Mouse (Mus musculus) embryonic facial prominence, embryonic 12.5 days (tissue): ENCODE data around the gene Mycbpap. TPM values are rescaled to one million over a fixed set of nuclear protein-coding genes. Genes with fewer than 3 reads are reported as not detected.
A peak's percentile ranks its signal among the peaks of the same experiment; 100 is the strongest.

Experiments
- ATAC-seq: fragments of 200-750 bp; cut with Nextera tagmentation; 2 replicates; pipeline ENCODE4 v1.8.0; 2017; ENCODE audit not compliant: insufficient number of reproducible peaks, insufficient read depth, low FRiP score, low TSS enrichment
- H3K27ac ChIP-seq: fragments of 300-500 bp; sonication (generic); 2 replicates; pipeline ENCODE4 v1.5.1; 2016; ENCODE audit warnings: mild to moderate bottlenecking
- H3K27me3 ChIP-seq: fragments of 300-500 bp; sonication (generic); 2 replicates; pipeline ENCODE4 v1.6.1; 2016; ENCODE audit warnings: mild to moderate bottlenecking, moderate library complexity
- H3K36me3 ChIP-seq: fragments of 300-500 bp; sonication (generic); 2 replicates; pipeline ENCODE4 v1.6.1; 2016; ENCODE audit warnings: mild to moderate bottlenecking
- H3K4me1 ChIP-seq: fragments of 300-500 bp; sonication (generic); 2 replicates; pipeline ENCODE4 v1.6.1; 2016
- H3K4me2 ChIP-seq: fragments of 300-500 bp; sonication (generic); replicated peaks from 2 replicates; pipeline ENCODE4 v1.6.1; 2016; ENCODE audit warnings: mild to moderate bottlenecking, moderate library complexity
- H3K4me3 ChIP-seq: fragments of 300-500 bp; sonication (generic); 2 replicates; pipeline ENCODE4 v1.5.1; 2016; ENCODE audit warnings: mild to moderate bottlenecking
- H3K9ac ChIP-seq: fragments of 300-500 bp; sonication (generic); 2 replicates; pipeline ENCODE4 v1.6.1; 2016; ENCODE audit warnings: mild to moderate bottlenecking, moderate library complexity
- H3K9me3 ChIP-seq: fragments of 300-500 bp; sonication (generic); 2 replicates; pipeline ENCODE4 v1.6.1; 2016; ENCODE audit warnings: mild to moderate bottlenecking, moderate library complexity
- WGBS: fragments of 180-500 bp; shearing (Covaris S2); methylation state at CpG from one replicate; pipeline ENCODE4 v1.1.7; 2016; 5-methylcytosine and 5-hydroxymethylcytosine counted together
- polyA plus RNA-seq: library from polyadenylated mRNA; unstranded; fragments of >200 nt; fragmentation: Nextera tagmentation; extraction: Ambion mirVana; gene quantifications from 2 replicates; pipeline ENCODE4 v1.2.1, GENCODE M21; 2016

Gene Mycbpap
- polyA plus RNA-seq, 1 experiment from 2014 or later, result 3.7 TPM

- Histone ChIP-seq H3K27ac (peak within 1 kb of the TSS; percentile 87), H3K4me3 (peak within 1 kb of the TSS; percentile 62), H3K27me3 (no peaks in the 10 kb centered on the region), H3K9ac (peak within 1 kb of the TSS; percentile 61), H3K4me1 (peaks cover 17% of the 10 kb centered on the region; the same call in 1 of the 2 replicates), H3K9me3 (0 out of 2 replicates have a peak, but pooled peaks cover 4% of the 10 kb centered on the region), H3K36me3 (no peaks in the 10 kb centered on the region), H3K4me2 (peak within 1 kb of the TSS; percentile 92)
- 4% methylated on average over 49 of the region's 49 CpGs for WGBS
- ATAC-seq, result peak; percentile 73
Measured at GRCm38 (mm10) chr11:94548888-94549690, 27.5 kb upstream of the Mycbpap start, which contains the start of gene Rsad1. TSS of gene Rsad1 (minus strand) at chr11:94549255.

GRCm38 (mm10) chr11:94548041-94548784, 26.7 kb upstream of the Mycbpap start:
- 10% methylated on average over 24 of the region's 24 CpGs for WGBS
- Histone ChIP-seq H3K36me3 (0 out of 2 replicates have a peak, but pooled peaks cover 3% of the 10 kb centered on the region), H3K27me3 (no peaks in the 10 kb centered on the region), H3K27ac (no peak overlapping the region), H3K4me2 (peak overlapping the region; percentile 92), H3K9me3 (0 out of 2 replicates have a peak, but pooled peaks cover 4% of the 10 kb centered on the region), H3K4me3 (peak overlapping the region; percentile 62), H3K4me1 (peaks cover 17% of the 10 kb centered on the region; the same call in 1 of the 2 replicates), H3K9ac (peak overlapping the region; percentile 61)
- no peak for ATAC-seq

- Histone ChIP-seq H3K9ac (no peak overlapping the region), H3K27me3 (no peaks in the 10 kb centered on the region), H3K4me2 (no peak overlapping the region), H3K27ac (no peak overlapping the region), H3K4me1 (peaks cover 17% of the 10 kb centered on the region; the same call in 1 of the 2 replicates), H3K9me3 (0 out of 2 replicates have a peak, but pooled peaks cover 4% of the 10 kb centered on the region), H3K4me3 (no peak overlapping the region), H3K36me3 (0 out of 2 replicates have a peak, but pooled peaks cover 10% of the 10 kb centered on the region)
- no peak for ATAC-seq
- 91% methylated on average over 6 of the region's 6 CpGs for WGBS
Measured at GRCm38 (mm10) chr11:94547271-94547670, 25.7 kb upstream of the Mycbpap start.

- H3K4me3 ChIP-seq, result no peak overlapping the region
- no peak overlapping the region for H3K9ac ChIP-seq
- peaks cover 17% of the 10 kb centered on the region; the same call in 1 of the 2 replicates for H3K4me1 ChIP-seq
- H3K9me3 ChIP-seq, result 0 out of 2 replicates have a peak, but pooled peaks cover under 1% of the 10 kb centered on the region
- WGBS, result 90% methylated on average over 5 of the region's 5 CpGs
- H3K36me3 ChIP-seq, result 0 out of 2 replicates have a peak, but pooled peaks cover 10% of the 10 kb centered on the region
- ATAC-seq, result no peak
- H3K27me3 ChIP-seq, result no peaks in the 10 kb centered on the region
- no peak overlapping the region for H3K4me2 ChIP-seq
- H3K27ac ChIP-seq, result no peak overlapping the region
Measured at GRCm38 (mm10) chr11:94546381-94546780, 24.8 kb upstream of the Mycbpap start.

- WGBS, result 45% methylated on average over 18 of the region's 18 CpGs
- 0 out of 2 replicates have a peak overlapping the region, but pooled peaks have one; percentile 7 for H3K4me3 ChIP-seq
- no peak overlapping the region for H3K27ac ChIP-seq
- no peaks in the 10 kb centered on the region for H3K9me3 ChIP-seq
- H3K4me2 ChIP-seq, result peak overlapping the region; percentile 33
- H3K27me3 ChIP-seq, result no peaks in the 10 kb centered on the region
- 0 out of 2 replicates have a peak, but pooled peaks cover 10% of the 10 kb centered on the region for H3K36me3 ChIP-seq
- ATAC-seq, result no peak
- H3K4me1 ChIP-seq, result peaks cover 14% of the 10 kb centered on the region; the same call in 1 of the 2 replicates
- 0 out of 2 replicates have a peak overlapping the region, but pooled peaks have one; percentile 27 for H3K9ac ChIP-seq
Measured at GRCm38 (mm10) chr11:94544422-94544821, 22.9 kb upstream of the Mycbpap start.

- WGBS, result 38% methylated on average over 9 of the region's 9 CpGs
Measured at GRCm38 (mm10) chr11:94543932-94544331, 22.4 kb upstream of the Mycbpap start.

GRCm38 (mm10) chr11:94543344-94543743, 21.8 kb upstream of the Mycbpap start:
- H3K9me3 ChIP-seq, result no peaks in the 10 kb centered on the region
- no peak for ATAC-seq
- H3K4me2 ChIP-seq, result no peak overlapping the region
- H3K4me1 ChIP-seq, result peaks cover 14% of the 10 kb centered on the region
- no peak overlapping the region for H3K9ac ChIP-seq
- H3K27me3 ChIP-seq, result no peaks in the 10 kb centered on the region
- 0 out of 2 replicates have a peak, but pooled peaks cover 10% of the 10 kb centered on the region for H3K36me3 ChIP-seq
- no peak overlapping the region for H3K4me3 ChIP-seq
- WGBS, result 83% methylated on average over 12 of the region's 12 CpGs
- no peak overlapping the region for H3K27ac ChIP-seq

More at GRCm38 (mm10) chr11:94543932-94544331, 22.4 kb upstream of the Mycbpap start:
- Histone ChIP-seq H3K4me2 (peak overlapping the region; percentile 33), H3K4me3 (0 out of 2 replicates have a peak overlapping the region, but pooled peaks have one; percentile 7), H3K9me3 (no peaks in the 10 kb centered on the region), H3K27ac (no peak overlapping the region), H3K4me1 (peaks cover 13% of the 10 kb centered on the region; the same call in 1 of the 2 replicates), H3K9ac (no peak overlapping the region), H3K36me3 (0 out of 2 replicates have a peak, but pooled peaks cover 10% of the 10 kb centered on the region), H3K27me3 (no peaks in the 10 kb centered on the region)
- no peak for ATAC-seq

GRCm38 (mm10) chr11:94542400-94542799, 20.9 kb upstream of the Mycbpap start:
- Histone ChIP-seq H3K36me3 (0 out of 2 replicates have a peak, but pooled peaks cover 10% of the 10 kb centered on the region), H3K9me3 (no peaks in the 10 kb centered on the region), H3K4me3 (no peak overlapping the region), H3K9ac (no peak overlapping the region), H3K27me3 (no peaks in the 10 kb centered on the region), H3K4me2 (no peak overlapping the region), H3K4me1 (peaks cover 11% of the 10 kb centered on the region), H3K27ac (no peak overlapping the region)
- no peak for ATAC-seq
- WGBS, result 89% methylated on average over 4 of the region's 4 CpGs

GRCm38 (mm10) chr11:94539761-94540160, 18.2 kb upstream of the Mycbpap start:
- Histone ChIP-seq H3K4me2 (no peak overlapping the region), H3K4me3 (no peak overlapping the region), H3K9me3 (no peaks in the 10 kb centered on the region), H3K9ac (no peak overlapping the region), H3K36me3 (0 out of 2 replicates have a peak, but pooled peaks cover 10% of the 10 kb centered on the region), H3K27me3 (no peaks in the 10 kb centered on the region), H3K4me1 (peaks cover 10% of the 10 kb centered on the region), H3K27ac (no peak overlapping the region)
- 79% methylated on average over 7 of the region's 7 CpGs for WGBS
- ATAC-seq, result no peak

- no peak overlapping the region for H3K4me2 ChIP-seq
- peak; percentile 61 for ATAC-seq
- 51% methylated on average over 8 of the region's 8 CpGs for WGBS
- no peak overlapping the region for H3K4me3 ChIP-seq
- H3K36me3 ChIP-seq, result 0 out of 2 replicates have a peak, but pooled peaks cover 10% of the 10 kb centered on the region
- no peaks in the 10 kb centered on the region for H3K27me3 ChIP-seq
- H3K9me3 ChIP-seq, result no peaks in the 10 kb centered on the region
- no peak overlapping the region for H3K9ac ChIP-seq
- no peak overlapping the region for H3K27ac ChIP-seq
- peaks cover 4% of the 10 kb centered on the region for H3K4me1 ChIP-seq
Measured at GRCm38 (mm10) chr11:94538733-94539292, 17.3 kb upstream of the Mycbpap start.

GRCm38 (mm10) chr11:94533171-94533570, 11.6 kb upstream of the Mycbpap start:
- no peak overlapping the region for H3K9ac ChIP-seq
- ATAC-seq, result no peak
- no peak overlapping the region for H3K4me2 ChIP-seq
- H3K4me1 ChIP-seq, result no peaks in the 10 kb centered on the region
- H3K9me3 ChIP-seq, result no peaks in the 10 kb centered on the region
- 83% methylated on average over 8 of the region's 8 CpGs for WGBS
- H3K27ac ChIP-seq, result no peak overlapping the region
- H3K36me3 ChIP-seq, result no peaks in the 10 kb centered on the region
- H3K4me3 ChIP-seq, result no peak overlapping the region
- H3K27me3 ChIP-seq, result no peaks in the 10 kb centered on the region
